Mouse (Mus musculus): ENCODE measurements around the gene Slc4a8. TPM values are rescaled to one million over a fixed set of nuclear protein-coding genes. Genes with fewer than 3 reads are reported as not detected.
A peak's percentile ranks its signal among the peaks of the same experiment; 100 is the strongest.

The Slc4a8 gene
- 11.2 and 17.8 TPM in 2 replicates for polyA plus RNA-seq (2014; fragmentation: Nextera tagmentation; extraction: Ambion mirVana)

- DNase-seq (ENCODE audit: low spot score): peak; percentile 96
- whole genome bisulfite sequencing: under 1% methylated on average over 54 of the region's 64 CpGs
These were observed at the start of gene Slc4a8 for GRCm38 (mm10) chr15:100761419-100762185. TSS of gene Slc4a8 (plus strand) at chr15:100761747.

GRCm38 (mm10) chr15:100714470-100714869 lies 47.1 kb upstream of the Slc4a8 start:
- Histone ChIP-seq H3K27ac (ENCODE audit: low read depth, low read length) (no peak overlapping the region), H3K4me2 (ENCODE audit: low read length) (no peak overlapping the region), H3K4me3 (ENCODE audit: low read depth, low read length) (no peak overlapping the region), H3K9me3 (replicated peaks; ENCODE audit: control insufficient read depth, low read length) (no peaks in the 10 kb centered on the region), H3K27me3 (replicated peaks; ENCODE audit: control insufficient read depth, insufficient read depth, low read length) (no peaks in the 10 kb centered on the region), H3K36me3 (ENCODE audit: control insufficient read depth, insufficient read depth, low read length) (no peaks in the 10 kb centered on the region), H3K9ac (ENCODE audit: low read length) (no peak overlapping the region), H3K4me1 (ENCODE audit: control insufficient read depth, insufficient read depth, low read length) (no peaks in the 10 kb centered on the region)
- DNase-seq (ENCODE audit: low spot score) (no peak), ATAC-seq (no peak)
- 90% methylated on average over 8 of the region's 8 CpGs for WGBS

More at GRCm38 (mm10) chr15:100761419-100762185, at the start of gene Slc4a8:
- peak within 1 kb of the TSS; percentile 74 for H3K4me3 ChIP-seq (ENCODE audit: low read depth, low read length)
- H3K27ac ChIP-seq (ENCODE audit: low read depth, low read length): peak within 1 kb of the TSS; percentile 85
- H3K4me2 ChIP-seq (ENCODE audit: low read length): peak within 1 kb of the TSS; percentile 72
- no peaks in the 10 kb centered on the region for H3K27me3 ChIP-seq (replicated peaks; ENCODE audit: control insufficient read depth, insufficient read depth, low read length)
- peaks cover 16% of the 10 kb centered on the region for H3K4me1 ChIP-seq (ENCODE audit: control insufficient read depth, insufficient read depth, low read length)
- peak within 1 kb of the TSS; percentile 81 for H3K9ac ChIP-seq (ENCODE audit: low read length)
- peak; percentile 98 for ATAC-seq
- H3K36me3 ChIP-seq (ENCODE audit: control insufficient read depth, insufficient read depth, low read length): 0 out of 2 replicates have a peak, but pooled peaks cover 4% of the 10 kb centered on the region
- H3K9me3 ChIP-seq (replicated peaks; ENCODE audit: control insufficient read depth, low read length): no peaks in the 10 kb centered on the region

GRCm38 (mm10) chr15:100715399-100715993 lies 46.1 kb upstream of the Slc4a8 start:
- DNase-seq (ENCODE audit: low spot score): no peak
- no peaks in the 10 kb centered on the region for H3K9me3 ChIP-seq (replicated peaks; ENCODE audit: control insufficient read depth, low read length)
- 45% methylated on average over 9 of the region's 9 CpGs for WGBS

GRCm38 (mm10) chr15:100717933-100718332 lies 43.6 kb upstream of the Slc4a8 start:
- no peak overlapping the region for H3K4me2 ChIP-seq (ENCODE audit: low read length)
- no peaks in the 10 kb centered on the region for H3K27me3 ChIP-seq (replicated peaks; ENCODE audit: control insufficient read depth, insufficient read depth, low read length)
- H3K4me3 ChIP-seq (ENCODE audit: low read depth, low read length): no peak overlapping the region
- DNase-seq (ENCODE audit: low spot score) (no peak), ATAC-seq (no peak)
- no peak overlapping the region for H3K27ac ChIP-seq (ENCODE audit: low read depth, low read length)
- H3K9me3 ChIP-seq (replicated peaks; ENCODE audit: control insufficient read depth, low read length): no peaks in the 10 kb centered on the region
- H3K4me1 ChIP-seq (ENCODE audit: control insufficient read depth, insufficient read depth, low read length): no peaks in the 10 kb centered on the region
- H3K9ac ChIP-seq (ENCODE audit: low read length): no peak overlapping the region
- H3K36me3 ChIP-seq (ENCODE audit: control insufficient read depth, insufficient read depth, low read length): no peaks in the 10 kb centered on the region
- 81% methylated on average over 6 of the region's 6 CpGs for WGBS

More at GRCm38 (mm10) chr15:100715399-100715993, 46.1 kb upstream of the Slc4a8 start:
- no peak for ATAC-seq
- H3K36me3 ChIP-seq (ENCODE audit: control insufficient read depth, insufficient read depth, low read length): no peaks in the 10 kb centered on the region
- no peaks in the 10 kb centered on the region for H3K4me1 ChIP-seq (ENCODE audit: control insufficient read depth, insufficient read depth, low read length)
- no peak overlapping the region for H3K4me3 ChIP-seq (ENCODE audit: low read depth, low read length)
- no peak overlapping the region for H3K4me2 ChIP-seq (ENCODE audit: low read length)
- H3K27me3 ChIP-seq (replicated peaks; ENCODE audit: control insufficient read depth, insufficient read depth, low read length): no peaks in the 10 kb centered on the region
- no peak overlapping the region for H3K9ac ChIP-seq (ENCODE audit: low read length)
- no peak overlapping the region for H3K27ac ChIP-seq (ENCODE audit: low read depth, low read length)

- 81% methylated on average over 11 of the region's 11 CpGs for WGBS
- Histone ChIP-seq H3K36me3 (ENCODE audit: control insufficient read depth, insufficient read depth, low read length) (no peaks in the 10 kb centered on the region), H3K4me2 (ENCODE audit: low read length) (no peak overlapping the region), H3K4me1 (ENCODE audit: control insufficient read depth, insufficient read depth, low read length) (no peaks in the 10 kb centered on the region), H3K9ac (ENCODE audit: low read length) (no peak overlapping the region), H3K4me3 (ENCODE audit: low read depth, low read length) (no peak overlapping the region), H3K27ac (ENCODE audit: low read depth, low read length) (no peak overlapping the region), H3K27me3 (replicated peaks; ENCODE audit: control insufficient read depth, insufficient read depth, low read length) (no peaks in the 10 kb centered on the region), H3K9me3 (replicated peaks; ENCODE audit: control insufficient read depth, low read length) (no peaks in the 10 kb centered on the region)
- DNase-seq (ENCODE audit: low spot score): no peak
- no peak for ATAC-seq
These were observed 43.0 kb upstream of the Slc4a8 start for GRCm38 (mm10) chr15:100718572-100718971.

GRCm38 (mm10) chr15:100719217-100719616 lies 42.3 kb upstream of the Slc4a8 start:
- ATAC-seq: no peak
- 95% methylated on average over 5 of the region's 5 CpGs for WGBS
- H3K4me1 ChIP-seq (ENCODE audit: control insufficient read depth, insufficient read depth, low read length): no peaks in the 10 kb centered on the region

GRCm38 (mm10) chr15:100720066-100720465 lies 41.5 kb upstream of the Slc4a8 start:
- DNase-seq (ENCODE audit: low spot score): no peak
- H3K4me1 ChIP-seq (ENCODE audit: control insufficient read depth, insufficient read depth, low read length): no peaks in the 10 kb centered on the region
- no peaks in the 10 kb centered on the region for H3K36me3 ChIP-seq (ENCODE audit: control insufficient read depth, insufficient read depth, low read length)
- ATAC-seq: no peak
- WGBS: 88% methylated on average over 10 of the region's 10 CpGs
- H3K9me3 ChIP-seq (replicated peaks; ENCODE audit: control insufficient read depth, low read length): no peaks in the 10 kb centered on the region
- no peak overlapping the region for H3K4me3 ChIP-seq (ENCODE audit: low read depth, low read length)
- H3K9ac ChIP-seq (ENCODE audit: low read length): no peak overlapping the region
- H3K4me2 ChIP-seq (ENCODE audit: low read length): no peak overlapping the region
- H3K27ac ChIP-seq (ENCODE audit: low read depth, low read length): no peak overlapping the region
- no peaks in the 10 kb centered on the region for H3K27me3 ChIP-seq (replicated peaks; ENCODE audit: control insufficient read depth, insufficient read depth, low read length)

More at GRCm38 (mm10) chr15:100719217-100719616, 42.3 kb upstream of the Slc4a8 start:
- no peak overlapping the region for H3K9ac ChIP-seq (ENCODE audit: low read length)
- H3K27me3 ChIP-seq (replicated peaks; ENCODE audit: control insufficient read depth, insufficient read depth, low read length): no peaks in the 10 kb centered on the region
- no peaks in the 10 kb centered on the region for H3K36me3 ChIP-seq (ENCODE audit: control insufficient read depth, insufficient read depth, low read length)
- no peak for DNase-seq (ENCODE audit: low spot score)
- H3K27ac ChIP-seq (ENCODE audit: low read depth, low read length): no peak overlapping the region
- H3K9me3 ChIP-seq (replicated peaks; ENCODE audit: control insufficient read depth, low read length): no peaks in the 10 kb centered on the region
- no peak overlapping the region for H3K4me2 ChIP-seq (ENCODE audit: low read length)
- H3K4me3 ChIP-seq (ENCODE audit: low read depth, low read length): no peak overlapping the region

GRCm38 (mm10) chr15:100721445-100721844 lies 40.1 kb upstream of the Slc4a8 start:
- no peak for DNase-seq (ENCODE audit: low spot score)
- no peak overlapping the region for H3K27ac ChIP-seq (ENCODE audit: low read depth, low read length)
- 95% methylated on average over 5 of the region's 5 CpGs for whole genome bisulfite sequencing
- H3K4me3 ChIP-seq (ENCODE audit: low read depth, low read length): no peak overlapping the region
- H3K4me1 ChIP-seq (ENCODE audit: control insufficient read depth, insufficient read depth, low read length): no peaks in the 10 kb centered on the region
- H3K9me3 ChIP-seq (replicated peaks; ENCODE audit: control insufficient read depth, low read length): no peaks in the 10 kb centered on the region
- no peak overlapping the region for H3K9ac ChIP-seq (ENCODE audit: low read length)
- no peak overlapping the region for H3K4me2 ChIP-seq (ENCODE audit: low read length)
- H3K27me3 ChIP-seq (replicated peaks; ENCODE audit: control insufficient read depth, insufficient read depth, low read length): no peaks in the 10 kb centered on the region
- no peaks in the 10 kb centered on the region for H3K36me3 ChIP-seq (ENCODE audit: control insufficient read depth, insufficient read depth, low read length)
- no peak for ATAC-seq

- no peaks in the 10 kb centered on the region for H3K36me3 ChIP-seq (ENCODE audit: control insufficient read depth, insufficient read depth, low read length)
- 67% methylated on average over 4 of the region's 4 CpGs for WGBS
- no peaks in the 10 kb centered on the region for H3K4me1 ChIP-seq (ENCODE audit: control insufficient read depth, insufficient read depth, low read length)
- DNase-seq (ENCODE audit: low spot score): no peak
- no peak overlapping the region for H3K9ac ChIP-seq (ENCODE audit: low read length)
- no peak overlapping the region for H3K27ac ChIP-seq (ENCODE audit: low read depth, low read length)
- no peaks in the 10 kb centered on the region for H3K27me3 ChIP-seq (replicated peaks; ENCODE audit: control insufficient read depth, insufficient read depth, low read length)
- no peak for ATAC-seq
- H3K4me3 ChIP-seq (ENCODE audit: low read depth, low read length): no peak overlapping the region
- H3K9me3 ChIP-seq (replicated peaks; ENCODE audit: control insufficient read depth, low read length): no peaks in the 10 kb centered on the region
- no peak overlapping the region for H3K4me2 ChIP-seq (ENCODE audit: low read length)
These were observed 39.5 kb upstream of the Slc4a8 start for GRCm38 (mm10) chr15:100722026-100722425.
